Mouse (Mus musculus): ENCODE data around the gene AI481877. TPM values are rescaled to one million over a fixed set of nuclear protein-coding genes. Genes with fewer than 3 reads are reported as not detected.

AI481877 gene
- total and polyA plus RNA-seq, 3 experiments = 0.01 TPM; not detected in 2

DNA sequence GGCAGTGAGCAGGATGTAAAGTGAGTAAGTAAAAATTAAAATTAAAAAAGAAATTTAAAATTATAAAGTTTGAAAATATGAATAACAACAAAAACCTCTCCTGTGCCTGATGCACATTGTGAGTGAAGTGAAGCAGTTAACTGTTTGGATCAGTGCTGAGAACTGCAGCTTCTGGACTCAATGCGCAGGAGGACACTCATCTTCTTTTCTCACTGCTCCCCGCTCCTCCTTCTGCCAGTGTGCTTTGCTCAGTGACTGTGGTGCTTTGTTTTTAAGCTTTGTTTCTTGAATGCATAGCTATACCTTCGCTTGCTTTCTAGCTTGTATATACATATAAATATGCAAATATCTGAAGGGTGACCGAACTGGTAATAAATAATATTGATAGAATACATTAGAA, 30.1 kb downstream of the AI481877 start:
- DNase-seq (ENCODE audit: low read depth, low spot score) = no peak
- Histone ChIP-seq H3K27ac (ENCODE audit: control insufficient read depth, low read depth, low read length) (no peak overlapping the region), H3K9ac (ENCODE audit: control insufficient read depth, low read depth, low read length, poor library complexity, severe bottlenecking) (no peak overlapping the region), H3K4me1 (ENCODE audit: control insufficient read depth in 1 of 2, insufficient read depth in 2 of 2, low read length in 2 of 2) (no peaks in the 10 kb centered on the region), H3K27me3 (ENCODE audit: control insufficient read depth in 1 of 2, insufficient read depth in 2 of 2, low read length in 2 of 2) (no peaks in the 10 kb centered on the region), H3K9me3 (replicated peaks; ENCODE audit: insufficient read depth, low read length) (no peaks in the 10 kb centered on the region), H3K36me3 (ENCODE audit: control insufficient read depth in 1 of 2, insufficient read depth in 2 of 2, low read length in 2 of 2) (no peaks in the 10 kb centered on the region), H3K4me3 (ENCODE audit: control insufficient read depth in 1 of 2, insufficient read depth in 1 of 2, low read depth in 2 of 2, low read length in 2 of 2) (no peak overlapping the region), H3K79me2 (ENCODE audit: control insufficient read depth, insufficient read depth, low read length, poor library complexity) (no peaks in the 10 kb centered on the region)
- TF ChIP-seq MAX (IDR thresholded peaks at IDR 0.05; ENCODE audit: low read length) = no peak
- no peak for TF ChIP-seq GATA1 (IDR thresholded peaks at IDR 0.05; ENCODE audit: low read depth, low read length)
- TF ChIP-seq E2F4 (IDR thresholded peaks at IDR 0.05; ENCODE audit: borderline replicate concordance, low read depth, low read length) = no peak
- TF ChIP-seq NELFE (IDR thresholded peaks at IDR 0.05; ENCODE audit: low read depth, low read length) = no peak
- no peak for TF ChIP-seq ZKSCAN1 (IDR thresholded peaks at IDR 0.05; ENCODE audit: low read depth, low read length)
- no peak for TF ChIP-seq MYC (IDR thresholded peaks at IDR 0.05; ENCODE audit: low read depth, low read length)
- no peak for TF ChIP-seq MEF2A (IDR thresholded peaks at IDR 0.05; ENCODE audit: extremely low read depth, insufficient replicate concordance, low read depth, low read length, poor library complexity, severe bottlenecking)
- TF ChIP-seq MAZ (IDR thresholded peaks at IDR 0.05; ENCODE audit: low read depth, low read length) = no peak
- no peak for TF ChIP-seq BHLHE40 (IDR thresholded peaks at IDR 0.05; ENCODE audit: borderline replicate concordance, low read depth, low read length)
- no peak for TF ChIP-seq EP300 (IDR thresholded peaks at IDR 0.05; ENCODE audit: low read depth in 1 of 2, low read length in 2 of 2)

DNA sequence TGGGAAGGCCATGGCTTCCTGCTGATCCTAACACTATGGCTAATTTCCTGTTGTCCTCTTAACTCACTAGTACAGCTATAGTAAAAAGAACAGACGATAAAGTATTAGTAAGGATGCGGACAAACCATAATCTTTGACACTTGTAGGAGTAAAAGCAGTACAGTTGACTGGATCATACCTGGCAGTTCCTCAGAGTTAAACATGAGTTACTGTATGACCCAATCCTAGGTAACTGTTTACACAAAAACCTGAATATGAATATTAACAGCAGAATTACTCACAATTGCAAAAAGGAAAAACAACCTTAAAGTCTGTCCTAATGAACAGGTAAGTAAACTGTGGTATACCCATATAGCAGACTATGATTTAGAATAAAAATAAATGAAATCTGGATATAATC, 30.9 kb downstream of the AI481877 start:
- no peak overlapping the region for H3K27ac ChIP-seq (ENCODE audit: control insufficient read depth, low read depth, low read length)

DNA sequence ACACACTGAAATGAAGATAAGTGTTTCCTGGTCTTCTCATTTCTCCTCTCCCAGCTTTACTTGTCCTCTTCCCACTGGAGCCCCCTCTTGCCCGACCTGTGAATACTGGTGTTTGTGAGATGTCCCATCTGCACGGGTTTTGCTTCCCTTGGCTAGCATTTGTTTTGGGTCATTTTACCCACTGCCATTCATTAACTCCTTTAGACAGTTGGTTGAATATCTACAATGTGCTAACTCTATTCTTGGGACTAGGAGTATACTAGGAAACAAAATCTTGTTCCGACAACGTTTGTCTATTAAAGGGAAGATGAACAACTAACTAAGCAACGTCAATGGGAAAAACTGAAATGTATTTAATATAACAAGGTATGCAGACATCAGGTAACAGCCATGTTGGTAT, 32.1 kb downstream of the AI481877 start:
- no peak for DNase-seq (ENCODE audit: low read depth, low spot score)
- Histone ChIP-seq H3K9me3 (replicated peaks; ENCODE audit: insufficient read depth, low read length) (no peaks in the 10 kb centered on the region), H3K79me2 (ENCODE audit: control insufficient read depth, insufficient read depth, low read length, poor library complexity) (no peaks in the 10 kb centered on the region), H3K4me1 (ENCODE audit: control insufficient read depth in 1 of 2, insufficient read depth in 2 of 2, low read length in 2 of 2) (no peaks in the 10 kb centered on the region), H3K4me3 (ENCODE audit: control insufficient read depth in 1 of 2, insufficient read depth in 1 of 2, low read depth in 2 of 2, low read length in 2 of 2) (no peak overlapping the region), H3K27ac (ENCODE audit: control insufficient read depth, low read depth, low read length) (no peak overlapping the region), H3K27me3 (ENCODE audit: control insufficient read depth in 1 of 2, insufficient read depth in 2 of 2, low read length in 2 of 2) (no peaks in the 10 kb centered on the region), H3K9ac (ENCODE audit: control insufficient read depth, low read depth, low read length, poor library complexity, severe bottlenecking) (no peak overlapping the region), H3K36me3 (ENCODE audit: control insufficient read depth in 1 of 2, insufficient read depth in 2 of 2, low read length in 2 of 2) (no peaks in the 10 kb centered on the region)
- TF ChIP-seq MAZ (IDR thresholded peaks at IDR 0.05; ENCODE audit: low read depth, low read length) = no peak
- TF ChIP-seq TCF12 (IDR thresholded peaks at IDR 0.05; ENCODE audit: low read depth, low read length) = no peak
- TF ChIP-seq EP300 (IDR thresholded peaks at IDR 0.05; ENCODE audit: low read depth in 1 of 2, low read length in 2 of 2) = no peak
- no peak for TF ChIP-seq GATA1 (IDR thresholded peaks at IDR 0.05; ENCODE audit: low read depth, low read length)
- TF ChIP-seq ELF1 (IDR thresholded peaks at IDR 0.05; ENCODE audit: low read depth, low read length) = no peak
- no peak for TF ChIP-seq MAX (IDR thresholded peaks at IDR 0.05; ENCODE audit: low read length)
- TF ChIP-seq NRF1 (IDR thresholded peaks at IDR 0.05; ENCODE audit: insufficient read depth, low read depth, low read length, poor library complexity, severe bottlenecking) = no peak
- no peak for TF ChIP-seq KAT2A (conservative IDR thresholded peaks at IDR 0.05; ENCODE audit: low read depth, low read length)

More for the DNA sequence above, 30.9 kb downstream of the AI481877 start:
- H3K27me3 ChIP-seq (ENCODE audit: control insufficient read depth in 1 of 2, insufficient read depth in 2 of 2, low read length in 2 of 2) = no peaks in the 10 kb centered on the region
- H3K4me3 ChIP-seq (ENCODE audit: control insufficient read depth in 1 of 2, insufficient read depth in 1 of 2, low read depth in 2 of 2, low read length in 2 of 2) = no peak overlapping the region
- H3K4me1 ChIP-seq (ENCODE audit: control insufficient read depth in 1 of 2, insufficient read depth in 2 of 2, low read length in 2 of 2) = no peaks in the 10 kb centered on the region
- no peaks in the 10 kb centered on the region for H3K36me3 ChIP-seq (ENCODE audit: control insufficient read depth in 1 of 2, insufficient read depth in 2 of 2, low read length in 2 of 2)
- H3K9me3 ChIP-seq (replicated peaks; ENCODE audit: insufficient read depth, low read length) = no peaks in the 10 kb centered on the region
- DNase-seq (ENCODE audit: low read depth, low spot score) = no peak
- TF ChIP-seq MYB (IDR thresholded peaks at IDR 0.05; ENCODE audit: low read depth, low read length) (no peak), SMC3 (IDR thresholded peaks at IDR 0.05; ENCODE audit: low read depth, low read length) (no peak)
- H3K9ac ChIP-seq (ENCODE audit: control insufficient read depth, low read depth, low read length, poor library complexity, severe bottlenecking) = no peak overlapping the region
- H3K79me2 ChIP-seq (ENCODE audit: control insufficient read depth, insufficient read depth, low read length, poor library complexity) = no peaks in the 10 kb centered on the region
